Mouse (Mus musculus) thymus, postnatal 10 days (tissue): ENCODE measurements around the gene B3galt1.

Source experiments
- DNase-seq, 2 experiments: peaks; one replicate each; pipeline ENCODE4 v3.0.0; 2021; ENCODE audit warnings: low spot score in 2 of 2

B3galt1 gene

DNA sequence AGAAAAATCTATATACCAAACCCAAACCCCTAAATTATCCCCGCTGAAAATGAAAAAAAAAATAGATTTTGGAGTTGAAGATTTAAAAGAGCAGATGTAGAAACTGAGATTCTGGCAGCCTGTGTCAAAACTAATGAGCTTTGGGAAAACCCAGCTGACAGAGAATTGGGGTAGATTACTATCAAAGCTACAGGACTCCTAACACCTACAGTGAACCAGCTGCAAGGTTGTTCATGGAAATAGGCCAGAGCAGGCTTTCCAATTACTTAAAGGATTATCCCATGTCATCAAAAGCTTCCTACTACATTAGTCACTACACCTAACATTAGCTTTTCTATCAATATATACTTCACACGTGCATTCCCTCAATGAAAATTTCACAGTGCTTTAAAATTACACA, 165.1 kb downstream of the B3galt1 start:
- DNase-seq: no peak

DNA sequence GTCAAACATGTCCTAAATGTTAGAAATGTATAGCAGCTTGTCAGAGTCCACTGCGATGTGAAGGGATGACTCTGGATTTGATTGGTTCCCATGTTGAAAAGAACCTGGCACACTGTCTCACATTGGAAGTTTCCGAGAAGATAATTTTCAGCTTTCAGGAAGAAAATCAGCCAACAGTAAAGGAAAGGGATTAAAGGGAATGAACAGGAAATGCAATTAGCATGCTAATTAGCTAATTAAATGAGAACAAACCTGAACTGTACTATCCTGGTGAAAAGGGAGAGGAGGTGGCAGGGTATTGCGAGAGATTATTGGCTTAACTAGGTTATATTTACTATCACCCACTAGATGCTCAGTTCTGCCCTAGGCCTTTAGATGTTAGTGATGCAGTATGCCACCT, 185.9 kb downstream of the B3galt1 start:
- DNase-seq: no peak

DNA sequence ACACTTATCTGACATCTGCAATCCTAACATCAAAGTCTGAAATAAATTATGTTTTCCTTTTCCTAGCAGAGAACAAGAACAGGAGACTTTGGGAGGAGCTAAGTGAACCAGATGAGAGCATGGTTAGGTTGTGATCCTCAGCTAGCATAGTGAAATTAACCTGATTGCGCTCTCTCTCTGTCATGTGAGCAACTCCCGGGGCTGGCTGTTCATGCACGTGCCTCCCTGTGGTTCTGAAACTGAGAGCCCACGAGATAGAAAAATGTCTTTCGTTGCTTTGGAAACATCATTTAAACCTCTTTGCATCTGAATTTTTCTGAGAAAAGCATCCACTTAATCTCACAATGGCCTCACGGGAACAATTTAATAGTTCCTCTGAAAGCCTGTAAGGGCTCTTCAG, 190.8 kb downstream of the B3galt1 start:
- no peak for DNase-seq

DNA sequence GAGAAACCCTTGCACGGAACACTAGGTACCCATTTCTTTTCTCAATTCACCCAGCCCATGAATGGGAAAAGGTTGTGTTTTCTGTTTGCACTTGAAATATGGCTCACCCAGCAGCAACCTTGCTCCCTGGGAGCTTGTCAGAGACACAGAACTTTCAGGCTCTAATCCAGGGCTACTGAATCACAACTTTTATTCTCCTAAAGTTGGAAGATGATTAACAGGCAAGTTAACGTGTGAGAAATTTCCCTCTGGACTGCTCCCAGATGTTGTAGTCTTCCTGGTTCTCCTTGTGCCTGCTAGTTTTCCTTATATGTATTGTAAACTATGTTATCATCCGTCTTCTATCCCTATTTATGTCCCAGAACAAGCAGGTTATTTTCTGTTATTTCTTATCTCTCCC, 221.9 kb downstream of the B3galt1 start:
- no peak for DNase-seq

DNA sequence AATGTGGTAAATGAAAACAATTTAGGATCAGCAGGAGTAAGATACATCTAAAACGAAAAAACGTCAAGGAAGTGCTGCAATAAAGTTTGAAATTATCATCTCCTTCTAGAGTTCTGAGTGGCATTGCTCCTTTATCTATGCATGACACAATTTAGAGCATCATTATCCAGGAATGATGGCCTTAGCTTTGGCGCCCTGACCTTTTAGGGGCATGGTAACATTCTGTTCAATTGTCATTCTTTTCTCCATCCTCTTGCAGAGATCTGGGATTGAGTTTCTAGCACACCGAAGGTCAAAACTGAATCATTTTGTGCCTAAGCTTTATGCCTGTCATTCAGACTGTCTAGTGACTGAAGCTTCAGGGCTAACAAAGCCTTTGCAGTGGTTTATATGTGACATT, 231.9 kb downstream of the B3galt1 start:
- no peak for DNase-seq

DNA sequence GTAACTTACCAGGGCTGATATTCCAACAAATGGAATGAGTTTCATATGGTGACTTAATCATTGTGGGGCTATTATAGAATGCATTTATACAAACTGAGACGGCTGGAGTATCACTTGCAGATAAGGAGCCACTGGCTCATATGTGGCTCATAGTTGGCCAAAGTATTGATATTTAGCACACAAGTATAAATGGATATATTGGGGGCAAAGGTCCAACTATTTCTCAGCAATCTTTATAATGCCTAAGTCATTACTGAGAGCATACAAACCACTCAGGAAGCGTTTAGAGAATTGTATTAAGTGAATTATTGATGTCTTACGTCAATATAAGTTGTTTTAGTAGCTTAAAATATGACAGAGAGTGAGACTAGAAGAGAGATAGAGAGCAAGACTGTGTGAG, 234.3 kb downstream of the B3galt1 start:
- no peak for DNase-seq

DNA sequence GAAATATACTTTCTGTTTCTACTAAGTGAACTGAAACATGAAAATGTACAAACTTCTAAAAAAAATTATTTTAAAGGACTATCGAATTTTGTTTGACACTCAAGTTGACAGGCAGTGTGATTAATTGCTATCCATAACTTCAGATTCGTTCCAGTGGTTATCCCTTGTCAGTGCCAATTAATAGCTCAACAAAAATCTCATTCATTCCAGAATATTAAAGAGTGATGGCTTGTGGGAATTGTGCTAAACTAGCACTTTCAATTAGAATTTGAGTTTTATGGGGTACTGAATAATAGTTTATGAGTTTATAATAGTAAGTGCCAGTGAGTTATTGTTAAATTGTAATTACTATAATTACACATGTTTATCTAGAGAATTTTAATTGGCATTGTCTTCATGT, 250.5 kb downstream of the B3galt1 start:
- DNase-seq: no peak

DNA sequence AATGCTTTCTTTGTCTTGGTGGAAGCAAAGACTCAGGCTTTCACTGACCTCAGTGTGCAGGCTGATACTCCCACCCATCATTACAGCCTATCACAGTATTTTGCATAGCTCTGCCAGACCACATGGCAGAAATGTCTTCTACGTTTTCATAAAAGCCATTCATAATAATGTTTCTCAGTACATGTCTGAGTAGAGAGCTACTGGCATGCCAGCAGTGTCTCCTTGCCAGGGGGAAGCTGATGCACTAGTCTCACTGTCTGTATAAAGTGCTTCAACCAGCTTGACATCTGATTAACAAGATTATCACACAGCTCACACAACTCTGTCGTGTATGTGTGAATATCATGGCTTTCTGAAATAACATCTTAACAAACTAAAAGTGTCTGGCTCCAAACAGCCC, 252.3 kb downstream of the B3galt1 start:
- DNase-seq: no peak

DNA sequence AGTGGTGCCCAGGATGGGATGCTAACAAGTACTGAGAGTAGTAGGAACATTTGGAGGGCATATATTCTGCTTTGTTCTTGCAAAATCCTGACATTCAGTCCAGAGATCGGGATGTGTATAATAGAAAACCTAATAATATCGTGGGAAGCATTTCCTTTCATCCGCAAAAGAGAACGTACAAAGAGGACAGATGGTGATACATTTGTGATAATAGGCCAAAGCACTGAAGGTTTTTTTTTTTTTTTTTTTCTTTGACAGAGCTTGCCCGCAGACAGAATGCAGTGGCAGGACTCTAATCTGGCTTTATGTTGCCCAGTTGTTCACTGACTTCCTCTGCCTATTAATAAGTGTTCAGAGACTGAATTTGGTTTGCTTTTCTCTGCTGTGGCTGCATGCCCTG, 256.7 kb downstream of the B3galt1 start:
- no peak for DNase-seq

DNA sequence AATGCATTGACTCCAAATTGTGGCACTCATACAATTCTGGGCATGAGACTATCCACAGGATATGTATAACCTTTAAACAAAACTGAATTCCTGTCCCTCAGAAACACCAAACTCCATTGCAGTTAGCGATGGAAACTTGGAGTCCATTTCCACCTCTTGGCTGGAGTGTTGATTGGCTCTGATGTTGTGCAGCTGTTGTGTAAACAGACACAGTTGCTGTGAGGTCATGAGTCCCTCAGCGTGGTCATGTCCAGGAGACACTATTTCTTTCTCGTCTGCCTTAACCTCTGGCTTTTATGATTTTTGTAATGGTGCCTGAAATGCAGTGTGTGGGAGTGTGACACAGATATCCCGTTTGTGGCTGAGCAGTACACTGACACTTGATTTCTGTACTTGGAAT, 262.0 kb downstream of the B3galt1 start:
- DNase-seq: no peak

DNA sequence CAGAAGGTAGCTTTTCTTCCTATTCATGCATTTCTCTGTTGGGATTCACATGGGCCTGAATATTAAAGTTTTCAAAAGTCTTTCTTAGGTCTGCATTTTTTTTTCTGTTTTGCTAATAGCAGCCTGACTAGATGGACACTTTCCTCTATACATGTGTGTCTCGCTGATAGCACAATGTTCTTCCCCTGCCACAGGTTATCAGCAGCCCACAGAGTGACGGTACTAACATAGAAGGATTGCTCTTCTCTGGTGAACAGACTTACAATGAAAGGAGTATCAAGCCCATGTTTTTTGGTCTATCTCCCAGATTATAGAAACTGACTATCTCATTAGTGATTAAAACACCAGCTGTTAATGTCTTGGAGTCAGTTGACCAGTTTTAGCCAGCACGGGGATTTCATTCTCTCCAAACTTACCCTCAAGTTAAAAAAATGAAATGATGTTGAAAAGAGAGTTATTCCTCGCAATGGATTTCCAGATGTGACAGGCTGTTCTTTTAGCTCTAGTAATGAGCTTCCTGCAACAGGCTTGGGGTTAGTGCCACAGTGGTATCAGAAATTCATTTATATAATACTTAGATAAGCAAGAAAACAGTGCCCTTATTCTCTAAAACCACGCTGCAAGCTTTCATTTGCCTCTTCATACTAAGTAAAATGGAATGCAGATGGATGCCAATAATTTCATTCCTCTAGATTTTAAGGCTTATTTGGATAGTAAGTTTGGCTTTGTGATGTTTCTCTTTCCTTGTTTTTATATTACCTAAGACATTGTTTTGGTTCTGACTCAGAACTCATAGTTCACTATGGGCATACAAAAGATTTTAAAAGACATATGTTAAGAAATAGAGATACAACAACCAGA, 263.6 kb downstream of the B3galt1 start:
- no peak for DNase-seq

DNA sequence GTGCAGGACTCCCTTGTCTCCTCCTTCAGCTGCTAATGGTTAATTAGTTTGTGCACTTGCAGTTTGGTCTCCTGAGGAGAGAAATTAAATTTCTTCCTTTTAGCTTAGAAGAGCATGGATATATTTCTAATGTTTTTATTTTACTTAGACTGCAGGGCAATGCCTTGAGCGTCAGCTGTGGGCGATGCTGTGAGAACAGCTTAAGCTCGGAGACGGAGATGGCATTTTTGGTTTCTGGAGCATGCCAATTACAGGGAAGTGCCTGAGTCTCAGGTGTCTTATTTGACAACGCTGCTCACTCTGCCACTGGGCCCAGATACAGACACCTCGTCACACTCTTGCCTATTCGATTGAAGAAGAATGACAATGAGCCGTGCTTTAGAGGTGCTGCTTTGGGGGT, 282.1 kb downstream of the B3galt1 start:
- DNase-seq: no peak

DNA sequence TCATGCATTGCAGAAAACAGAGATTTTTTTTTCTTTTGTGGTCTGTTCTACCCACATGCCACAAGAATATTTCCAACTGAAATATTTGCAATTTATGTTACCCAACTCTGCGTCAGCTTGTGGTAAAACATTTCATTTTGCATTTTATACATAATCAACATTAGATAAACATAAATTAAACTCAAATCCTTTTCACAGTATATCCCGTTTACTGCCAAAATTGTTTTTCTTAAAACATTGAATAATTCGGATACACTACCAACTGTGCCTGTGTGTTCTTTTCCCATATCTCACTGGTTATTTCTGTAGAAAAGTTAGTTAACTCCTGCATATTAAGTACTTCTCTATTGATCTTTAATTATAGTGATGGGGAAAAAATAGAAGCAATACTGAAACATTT, 285.1 kb downstream of the B3galt1 start:
- no peak for DNase-seq

DNA sequence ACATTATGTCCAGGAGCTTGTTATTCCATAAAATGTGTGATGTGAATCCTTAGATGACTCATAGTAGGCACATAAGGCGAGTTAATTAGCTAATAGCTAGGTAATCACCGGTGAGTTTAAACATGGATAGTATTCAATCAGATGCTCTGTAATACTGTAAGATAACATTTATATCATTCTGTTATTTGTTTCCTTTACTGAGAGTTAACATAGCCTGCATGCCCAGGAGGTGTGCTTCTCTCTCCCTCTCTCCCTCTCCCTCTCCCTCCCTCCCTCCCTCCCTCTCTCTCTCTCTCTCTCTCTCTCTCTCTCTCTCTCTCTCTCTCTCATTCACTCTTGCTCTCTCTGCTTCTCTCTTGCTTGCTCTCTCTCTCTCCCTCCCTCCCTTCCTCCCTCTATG, 292.7 kb downstream of the B3galt1 start:
- DNase-seq: no peak

DNA sequence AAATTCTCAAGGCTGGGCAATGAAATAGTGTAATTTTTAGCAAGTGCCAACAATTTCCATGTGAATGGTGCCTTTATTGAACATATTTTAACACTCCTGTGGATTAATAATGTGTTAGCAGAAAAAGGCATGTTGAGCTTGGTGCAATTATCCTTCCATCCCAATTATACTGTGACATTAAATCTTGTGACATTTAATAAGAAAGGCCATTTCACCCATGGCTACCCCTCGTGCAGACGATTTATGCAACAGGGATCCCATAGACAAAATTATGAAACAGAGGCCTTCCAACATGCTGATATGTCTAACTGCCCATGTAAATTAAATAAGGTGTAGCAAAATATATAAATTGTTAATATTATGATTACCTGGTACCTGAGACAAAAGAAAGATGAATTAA, 293.3 kb downstream of the B3galt1 start:
- DNase-seq: no peak

DNA sequence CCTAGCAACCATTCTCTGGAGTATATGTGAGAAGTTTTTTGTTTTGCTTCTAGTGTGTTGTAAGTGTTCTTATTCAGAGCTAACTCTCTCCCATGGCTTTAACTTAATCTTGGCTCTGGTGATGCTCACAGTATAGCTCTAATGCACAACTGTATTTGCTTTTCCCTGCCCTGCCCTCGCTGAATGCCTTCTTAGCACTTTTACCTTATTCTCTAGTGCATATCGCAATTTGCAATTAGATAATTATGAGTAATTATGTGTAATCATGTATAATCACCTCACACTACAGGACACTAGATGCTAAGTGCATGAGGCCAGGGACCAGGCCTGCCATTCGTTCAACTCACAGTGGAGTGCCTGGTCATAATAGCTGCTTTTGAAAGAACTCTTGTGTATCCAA, 307.7 kb downstream of the B3galt1 start:
- no peak for DNase-seq

DNA sequence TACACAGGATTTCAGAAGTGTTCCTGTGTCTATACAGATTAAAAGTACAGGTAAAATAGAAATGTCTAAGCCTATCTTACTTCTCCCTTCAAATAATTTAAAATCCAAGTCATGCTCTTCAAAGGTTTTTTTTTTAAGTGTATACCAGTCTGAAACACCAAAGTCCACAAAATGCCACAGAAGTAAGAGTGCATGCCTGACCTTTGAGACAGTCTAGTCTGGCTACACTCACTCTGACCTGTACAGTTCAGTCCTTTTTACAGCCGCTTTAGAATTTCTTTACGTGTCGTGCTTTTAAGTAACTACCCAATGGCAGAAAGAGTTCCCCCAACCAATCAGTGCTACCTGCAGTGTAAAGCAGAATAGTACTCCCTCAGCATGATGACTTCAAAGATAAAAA, 314.2 kb downstream of the B3galt1 start:
- no peak for DNase-seq

DNA sequence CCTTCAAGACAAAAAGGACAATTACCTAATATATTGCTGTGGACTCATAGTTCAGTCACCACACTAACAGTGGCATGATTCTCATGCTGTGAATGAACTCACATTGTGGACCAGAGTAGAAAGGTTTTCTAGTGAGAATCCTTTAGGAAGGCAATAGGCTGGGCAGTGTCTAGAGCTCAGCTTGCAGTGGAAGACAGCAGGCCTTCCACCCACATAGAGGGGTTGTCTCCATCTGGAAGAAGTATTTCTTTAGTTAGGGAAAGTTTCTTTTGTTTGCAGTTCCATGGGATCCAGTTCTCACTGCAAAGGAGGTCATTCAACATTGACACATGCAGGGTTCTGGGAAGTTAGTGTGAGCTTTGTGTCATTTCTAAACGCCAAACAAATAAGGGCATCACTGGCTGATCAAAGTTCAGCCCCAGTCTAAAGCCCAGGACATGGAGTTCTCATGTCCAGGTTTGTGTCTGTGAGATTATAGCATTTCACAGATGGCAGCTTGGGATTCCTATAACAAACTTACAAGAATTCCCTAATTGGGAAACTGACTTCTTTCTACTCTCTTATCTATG, 316.1 kb downstream of the B3galt1 start:
- no peak for DNase-seq

DNA sequence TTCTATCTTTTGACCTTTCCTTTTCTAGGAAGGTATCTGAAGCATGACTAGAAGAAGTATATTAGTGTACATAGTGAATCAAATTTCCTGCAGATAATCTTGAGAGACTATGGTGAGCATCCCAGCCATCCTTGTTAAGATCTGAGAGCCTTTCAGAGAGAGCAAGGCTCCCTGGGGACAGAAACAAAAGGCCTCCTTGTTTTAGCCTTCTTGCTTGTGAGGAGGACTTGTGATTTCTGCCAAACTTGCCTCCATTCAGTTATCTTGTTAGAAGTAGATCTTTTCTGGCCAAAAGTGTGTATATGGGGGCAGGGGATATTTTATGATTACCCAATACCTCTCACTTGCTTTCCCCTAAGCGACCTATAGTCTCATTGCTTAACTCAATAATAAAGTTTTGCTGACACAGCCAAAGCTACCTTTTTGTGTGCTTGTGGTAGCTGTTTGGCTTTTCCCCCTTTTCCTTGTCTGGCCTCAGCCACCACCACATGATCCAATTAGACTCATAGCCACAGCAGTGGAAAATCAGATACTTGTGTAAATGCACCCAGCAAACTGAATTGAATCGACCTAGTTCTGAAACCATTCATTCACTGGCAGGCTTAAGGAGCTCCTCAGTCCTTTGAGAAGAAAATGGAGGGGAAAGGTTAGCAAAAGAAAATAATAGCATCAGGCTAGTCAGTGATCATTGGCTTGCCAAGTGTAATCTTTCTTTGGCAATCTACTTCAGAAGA, 332.5 kb downstream of the B3galt1 start:
- DNase-seq: no peak

DNA sequence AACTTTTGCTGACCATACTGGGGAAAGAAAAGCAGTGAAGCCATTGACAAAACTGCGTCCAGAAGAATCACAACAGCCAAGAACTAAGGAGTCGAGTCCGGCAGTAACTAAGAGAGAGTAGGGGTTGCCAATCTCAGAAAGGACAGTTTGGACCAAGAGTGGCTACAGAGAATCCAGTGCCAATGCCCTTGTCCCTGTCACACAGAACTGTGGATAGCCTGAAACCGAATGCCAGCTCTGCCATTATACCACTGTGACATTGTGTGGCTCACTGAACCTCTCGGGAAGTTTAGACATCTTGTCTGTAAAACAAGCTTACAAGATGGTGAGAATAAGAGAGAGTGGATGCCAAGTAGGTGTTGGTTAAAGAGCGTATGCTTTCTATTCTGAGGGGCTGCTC, 335.9 kb downstream of the B3galt1 start:
- DNase-seq: no peak

DNA sequence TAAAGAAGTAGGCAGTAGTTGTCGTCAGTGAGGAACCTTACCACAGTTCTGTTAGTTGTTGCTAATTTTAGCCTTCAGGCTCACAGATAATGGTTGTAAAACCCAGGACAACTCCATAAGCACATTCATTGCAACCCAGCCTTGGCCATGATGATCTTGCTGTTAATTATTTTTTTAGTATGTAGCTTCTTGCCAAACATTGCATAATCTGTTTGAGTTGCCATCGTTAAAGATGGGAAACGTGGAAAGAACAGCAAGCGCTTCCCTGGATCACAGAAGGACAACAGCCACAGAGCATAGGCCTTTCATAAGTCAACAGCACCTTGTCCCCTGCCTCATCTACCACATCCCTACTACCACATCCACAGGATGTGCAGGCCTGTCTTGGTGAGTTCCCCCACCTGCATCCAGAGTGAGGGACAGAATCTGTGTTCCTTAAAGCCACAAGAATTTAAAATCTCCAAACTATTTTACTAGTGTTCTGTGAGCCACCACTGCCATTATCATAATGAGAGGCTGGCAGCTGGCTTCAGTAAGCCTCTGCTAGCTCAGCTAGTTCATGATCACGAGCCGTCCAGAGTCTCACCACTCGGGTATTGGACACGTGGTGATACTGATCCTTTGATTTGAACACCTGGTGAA, 337.1 kb downstream of the B3galt1 start:
- no peak for DNase-seq

DNA sequence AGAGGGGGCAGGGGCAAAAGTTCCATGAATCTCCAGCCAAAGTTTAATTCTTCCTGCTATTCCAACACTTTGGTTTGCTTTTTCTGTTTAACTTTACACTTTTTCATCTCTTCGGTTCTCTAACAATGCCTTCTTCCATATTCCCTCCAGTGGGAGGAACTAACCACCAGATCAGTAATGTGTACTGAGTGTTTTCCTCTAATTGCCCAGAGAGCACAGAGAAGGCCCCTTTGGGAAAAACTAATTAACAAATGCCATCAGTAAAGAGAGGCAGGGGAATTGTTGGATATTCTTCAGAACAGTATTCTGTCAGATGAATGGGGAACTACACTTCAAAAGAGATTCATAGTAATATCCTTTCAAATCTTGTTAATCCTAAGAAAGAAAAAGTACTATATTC, 338.1 kb downstream of the B3galt1 start:
- no peak for DNase-seq

DNA sequence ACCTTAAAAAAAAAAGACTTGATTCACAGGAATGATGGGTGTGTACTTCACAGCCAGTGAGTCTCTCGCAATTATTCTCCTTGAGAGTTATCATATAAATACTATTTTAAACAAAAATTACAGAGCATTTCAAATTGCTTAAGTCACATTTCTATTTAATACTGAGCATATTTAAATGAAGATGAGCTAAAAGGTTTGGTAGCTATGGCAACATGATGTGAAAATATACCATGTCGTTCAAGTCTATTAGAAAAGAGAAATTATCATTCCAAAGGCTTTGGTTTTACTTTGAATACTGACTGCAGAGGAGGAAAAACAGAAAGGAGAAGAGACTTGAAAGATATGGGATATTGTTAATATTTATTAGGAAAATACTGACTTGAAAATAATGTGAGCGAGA, 366.3 kb downstream of the B3galt1 start:
- no peak for DNase-seq
